Mouse (Mus musculus) ES-Bruce4 (cell line): ENCODE measurements around the gene Bmpr2.

Experiments
- CTCF ChIP-seq: IDR thresholded peaks from one replicate; pipeline ENCODE4 v1.8.1; 2011; ENCODE audit warnings: low read depth, low read length
- EP300 ChIP-seq: IDR thresholded peaks from 2 replicates; pipeline ENCODE4 v1.6.1; 2011; ENCODE audit warnings: low read depth, low read length; ENCODE audit not compliant: insufficient read depth
- POLR2A ChIP-seq: IDR thresholded peaks from one replicate; pipeline ENCODE4 v1.8.1; 2011; ENCODE audit warnings: low read length; ENCODE audit not compliant: insufficient read depth

- TF ChIP-seq CTCF (no peak), POLR2A (no peak), EP300 (no peak)
These were observed 164.0 kb downstream of the Bmpr2 start for GRCm38 (mm10) chr1:59927131-59927680.
